Mouse (Mus musculus) liver, embryonic 11.5 days (tissue): Measurements from ENCODE around the gene Akap5. TPM values are rescaled to one million over a fixed set of nuclear protein-coding genes. Genes with fewer than 3 reads are reported as not detected.

ENCODE experiments used
- ATAC-seq: fragments of 200-750 bp; cut with Nextera tagmentation; replicated peaks from 2 replicates; pipeline ENCODE4 v1.8.0; 2017; ENCODE audit warnings: moderate number of reproducible peaks, mild to moderate bottlenecking, moderate TSS enrichment, moderate library complexity; ENCODE audit not compliant: low FRiP score
- DNase-seq: peaks from one replicate; pipeline ENCODE4 v3.0.0-alpha.2; 2017; ENCODE audit warnings: low spot score
- H3K27ac ChIP-seq: fragments of 300-500 bp; sonication (generic); 2 replicates; pipeline ENCODE4 v1.5.1; 2014; ENCODE audit warnings: mild to moderate bottlenecking, low read depth, low read length, control low read depth
- H3K27me3 ChIP-seq: fragments of 300-500 bp; sonication (generic); replicated peaks from 2 replicates; pipeline ENCODE4 v1.6.1; 2014; ENCODE audit warnings: low read length, mixed read lengths; ENCODE audit not compliant: control insufficient read depth, insufficient read depth
- H3K36me3 ChIP-seq: fragments of 300-500 bp; sonication (generic); 2 replicates; pipeline ENCODE4 v1.6.1; 2014; ENCODE audit warnings: mild to moderate bottlenecking, low read length, moderate library complexity, mixed read lengths; ENCODE audit not compliant: control insufficient read depth, insufficient read depth
- H3K4me1 ChIP-seq: fragments of 300-500 bp; sonication (generic); replicated peaks from 2 replicates; pipeline ENCODE4 v1.6.1; 2014; ENCODE audit warnings: low read length, mixed read lengths; ENCODE audit not compliant: control insufficient read depth, insufficient read depth
- H3K4me2 ChIP-seq: fragments of 300-500 bp; sonication (generic); 2 replicates; pipeline ENCODE4 v1.6.1; 2014; ENCODE audit warnings: mild to moderate bottlenecking, control low read depth, moderate library complexity
- H3K4me3 ChIP-seq: fragments of 300-500 bp; sonication (generic); 2 replicates; pipeline ENCODE4 v1.5.1; 2014; ENCODE audit warnings: low read depth, low read length, control low read depth
- H3K9ac ChIP-seq: fragments of 300-500 bp; sonication (generic); 2 replicates; pipeline ENCODE4 v1.6.1; 2014; ENCODE audit warnings: low read depth, low read length, control low read depth
- H3K9me3 ChIP-seq: fragments of 300-500 bp; sonication (generic); 2 replicates; pipeline ENCODE4 v1.6.1; 2016; ENCODE audit warnings: low read length, inconsistent platforms, mixed read lengths; ENCODE audit not compliant: control insufficient read depth
- WGBS: fragments of 180-500 bp; shearing (Covaris S2); extraction: QIAGEN DNeasy Blood & Tissue Kit; methylation state at CpG from one replicate; pipeline ENCODE4 v1.1.7; 2014; 5-methylcytosine and 5-hydroxymethylcytosine counted together
- polyA plus RNA-seq: library from polyadenylated mRNA; unstranded; fragments of >200 nt; fragmentation: Nextera tagmentation; extraction: Ambion mirVana; gene quantifications from 2 replicates; pipeline ENCODE4 v1.2.1, GENCODE M21; 2014

The Akap5 gene
- polyA plus RNA-seq, 1 experiment from 2014 or later = 2.8 TPM

DNA sequence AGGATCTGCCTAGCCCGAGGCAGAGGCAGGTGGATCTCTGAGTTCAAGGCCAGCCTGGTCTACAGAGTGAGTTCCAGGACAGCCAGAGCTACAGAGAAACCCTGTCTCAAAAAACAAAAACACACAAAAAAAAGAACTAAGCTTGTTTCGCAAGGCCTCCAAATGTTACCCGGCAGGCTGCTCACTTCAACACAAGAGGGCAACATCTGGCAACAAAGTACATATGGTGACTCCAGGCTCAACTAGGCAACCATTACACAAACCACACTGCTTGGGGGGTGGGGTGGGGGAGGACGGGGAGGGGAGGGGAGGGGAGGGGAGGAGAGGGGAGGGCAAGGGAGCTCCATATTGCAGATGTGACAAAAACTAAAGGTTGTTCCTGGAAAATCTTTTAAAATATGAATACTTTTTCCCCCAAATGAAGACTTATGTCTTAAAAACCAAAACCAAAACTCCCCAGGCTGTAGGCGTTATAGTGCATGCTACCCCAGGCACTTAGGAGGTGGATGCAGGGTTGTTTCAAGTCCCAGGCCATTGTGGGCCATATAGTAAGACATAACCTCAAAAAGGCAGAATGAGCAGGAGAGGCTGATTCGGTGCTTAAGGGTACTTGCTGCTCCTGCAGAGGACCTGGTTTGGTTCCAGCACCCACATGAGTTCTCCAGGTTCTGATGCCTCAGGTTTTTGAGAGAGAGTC lies 21.2 kb downstream of the Akap5 start:
- DNase-seq (no peak), ATAC-seq (no peak; the same call in 1 of the 2 replicates)
- Histone ChIP-seq H3K36me3 (peaks cover 9% of the 10 kb centered on the region; the same call in 1 of the 2 replicates), H3K27me3 (no peaks in the 10 kb centered on the region), H3K4me3 (no peak overlapping the region), H3K4me2 (no peak overlapping the region), H3K4me1 (no peaks in the 10 kb centered on the region), H3K27ac (no peak overlapping the region), H3K9ac (no peak overlapping the region), H3K9me3 (no peaks in the 10 kb centered on the region)
- 73% methylated on average over 5 of the region's 6 CpGs for WGBS

DNA sequence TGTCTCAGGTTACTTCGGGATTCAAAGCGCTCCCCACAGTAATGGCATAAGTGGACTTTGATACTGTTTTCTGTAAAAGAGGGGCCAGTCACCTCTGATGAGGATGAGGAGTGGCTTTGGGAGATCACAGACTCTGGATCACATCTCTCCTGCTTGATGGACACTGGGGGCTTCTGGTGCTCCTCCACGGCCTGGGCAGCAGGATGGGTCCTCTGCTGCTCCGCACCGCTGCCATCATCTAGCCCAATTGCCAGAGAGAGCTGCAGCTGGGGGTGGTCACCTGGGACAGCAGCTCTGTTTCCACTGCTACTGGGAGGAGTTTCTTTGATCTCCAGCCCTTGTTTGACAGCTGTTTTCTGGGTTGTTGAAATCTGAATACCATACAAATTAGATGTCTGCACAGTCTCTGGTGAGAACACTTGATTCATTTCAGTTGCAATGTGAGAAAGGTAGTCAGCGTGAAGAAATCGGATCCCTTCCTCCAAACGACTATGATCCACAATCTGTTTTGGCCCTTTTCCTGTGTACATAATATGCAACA lies 25.1 kb downstream of the Akap5 start:
- Histone ChIP-seq H3K9me3 (no peaks in the 10 kb centered on the region), H3K4me1 (no peaks in the 10 kb centered on the region), H3K36me3 (peaks cover 16% of the 10 kb centered on the region), H3K4me3 (no peak overlapping the region), H3K9ac (no peak overlapping the region), H3K27ac (no peak overlapping the region), H3K4me2 (no peak overlapping the region), H3K27me3 (no peaks in the 10 kb centered on the region)
- 85% methylated on average over 8 of the region's 8 CpGs for WGBS
- no peak for DNase-seq
- no peak for ATAC-seq

DNA sequence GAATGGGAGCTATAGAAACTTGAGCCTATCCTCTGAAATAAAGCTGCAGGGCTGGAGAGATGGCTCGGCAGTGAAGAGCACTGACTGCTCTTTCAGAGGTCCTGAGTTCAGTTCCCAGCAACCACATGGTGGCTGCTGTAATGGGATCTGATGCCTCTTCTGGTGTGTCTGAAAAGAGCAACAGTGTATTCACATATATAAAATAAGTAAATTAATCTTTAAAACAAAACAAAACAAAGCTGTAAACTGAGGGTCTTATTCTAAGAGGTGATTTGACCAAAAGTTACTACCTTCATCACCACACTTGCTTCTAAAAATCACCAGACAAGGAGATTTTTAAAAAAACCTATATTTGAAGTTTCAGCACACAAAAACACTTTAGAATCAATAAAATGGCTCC lies 36.2 kb downstream of the Akap5 start:
- ATAC-seq = no peak
- WGBS = 62% methylated on average over 1 of the region's 1 CpGs

DNA sequence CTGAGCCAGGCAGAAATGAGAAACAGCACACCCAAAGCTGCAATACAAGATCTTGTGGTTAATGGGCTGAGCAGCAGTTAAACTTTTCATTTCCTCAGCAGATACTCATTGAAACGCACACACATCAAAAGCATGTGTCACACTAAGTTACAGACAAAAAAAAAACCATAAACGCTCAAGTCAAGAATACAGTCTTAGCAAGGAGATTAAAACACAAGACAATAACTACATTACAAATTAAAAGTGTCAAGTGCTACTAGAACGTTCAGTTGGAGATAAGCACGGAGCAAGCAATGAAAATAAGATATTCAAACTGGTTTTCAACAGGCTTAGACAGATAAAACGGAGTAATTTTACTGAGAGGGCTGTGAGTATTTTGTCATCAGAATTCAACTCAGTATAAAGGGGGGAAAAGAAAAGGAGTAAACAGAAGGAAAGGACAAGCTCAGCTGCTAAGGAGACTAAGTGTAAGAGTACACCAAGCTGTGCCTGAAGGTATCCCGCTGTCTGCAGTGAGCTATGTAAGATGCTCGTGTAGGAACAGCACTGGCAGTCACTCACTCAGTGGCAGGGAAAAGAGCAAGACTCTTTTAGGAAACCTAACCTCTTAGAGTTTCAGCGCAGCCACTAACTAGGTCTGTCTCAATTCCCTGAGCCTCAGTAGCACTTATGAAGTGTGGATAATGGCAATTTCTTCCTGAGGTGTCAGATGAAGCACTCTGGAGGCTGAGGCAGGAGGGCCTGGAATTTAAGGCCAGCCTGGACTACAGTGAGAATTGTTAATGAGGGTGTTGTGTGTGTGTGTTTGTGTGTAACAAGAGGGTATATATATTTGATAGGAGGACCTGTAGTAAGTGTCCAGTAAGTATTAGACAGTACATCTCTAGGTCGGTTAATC lies 37.0 kb downstream of the Akap5 start:
- Histone ChIP-seq H3K27me3 (no peaks in the 10 kb centered on the region), H3K4me1 (peaks cover 25% of the 10 kb centered on the region), H3K9ac (peak overlapping the region; percentile 59), H3K36me3 (peaks cover 4% of the 10 kb centered on the region; the same call in 1 of the 2 replicates), H3K4me2 (peak overlapping the region; percentile 58), H3K9me3 (no peaks in the 10 kb centered on the region), H3K27ac (peak overlapping the region; percentile 95), H3K4me3 (peak overlapping the region; percentile 12; the same call in 1 of the 2 replicates)
- DNase-seq (no peak), ATAC-seq (peak; percentile 71)
- 38% methylated on average over 9 of the region's 9 CpGs for WGBS

More for the DNA sequence above, 36.2 kb downstream of the Akap5 start:
- no peaks in the 10 kb centered on the region for H3K9me3 ChIP-seq
- H3K27ac ChIP-seq = 0 out of 2 replicates have a peak overlapping the region, but pooled peaks have one; percentile 15
- no peak overlapping the region for H3K9ac ChIP-seq
- H3K4me3 ChIP-seq = no peak overlapping the region
- no peak for DNase-seq
- H3K4me1 ChIP-seq = peaks cover 21% of the 10 kb centered on the region
- no peak overlapping the region; the same call in 1 of the 2 replicates for H3K4me2 ChIP-seq
- no peaks in the 10 kb centered on the region for H3K27me3 ChIP-seq
- peaks cover 4% of the 10 kb centered on the region; the same call in 1 of the 2 replicates for H3K36me3 ChIP-seq

DNA sequence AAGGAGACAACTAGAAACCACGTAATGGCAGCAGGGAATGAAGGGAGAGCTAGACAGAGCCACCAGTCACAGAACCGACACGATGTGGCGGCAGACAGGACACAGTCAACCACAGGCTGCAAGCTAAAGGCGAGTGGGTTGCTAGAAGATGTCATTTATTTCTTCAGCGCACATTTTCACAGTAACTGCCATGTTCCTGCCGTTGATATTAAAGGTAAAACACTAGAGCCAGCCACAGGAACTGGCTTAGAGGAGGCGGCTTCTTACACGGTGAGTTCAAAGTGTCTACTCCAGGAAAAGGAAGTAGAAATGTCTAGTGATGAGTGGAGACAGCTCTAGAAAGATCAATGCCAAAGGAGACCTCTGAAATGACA lies 37.6 kb downstream of the Akap5 start:
- ATAC-seq = peak; percentile 30; the same call in 1 of the 2 replicates
- H3K9me3 ChIP-seq = no peaks in the 10 kb centered on the region
- no peak for DNase-seq
- WGBS = 46% methylated on average over 9 of the region's 9 CpGs
- peak overlapping the region; percentile 95 for H3K27ac ChIP-seq
- peaks cover 29% of the 10 kb centered on the region for H3K4me1 ChIP-seq
- H3K27me3 ChIP-seq = no peaks in the 10 kb centered on the region
- H3K4me2 ChIP-seq = peak overlapping the region; percentile 58
- H3K4me3 ChIP-seq = no peak overlapping the region
- H3K9ac ChIP-seq = peak overlapping the region; percentile 59
- peaks cover 4% of the 10 kb centered on the region; the same call in 1 of the 2 replicates for H3K36me3 ChIP-seq

DNA sequence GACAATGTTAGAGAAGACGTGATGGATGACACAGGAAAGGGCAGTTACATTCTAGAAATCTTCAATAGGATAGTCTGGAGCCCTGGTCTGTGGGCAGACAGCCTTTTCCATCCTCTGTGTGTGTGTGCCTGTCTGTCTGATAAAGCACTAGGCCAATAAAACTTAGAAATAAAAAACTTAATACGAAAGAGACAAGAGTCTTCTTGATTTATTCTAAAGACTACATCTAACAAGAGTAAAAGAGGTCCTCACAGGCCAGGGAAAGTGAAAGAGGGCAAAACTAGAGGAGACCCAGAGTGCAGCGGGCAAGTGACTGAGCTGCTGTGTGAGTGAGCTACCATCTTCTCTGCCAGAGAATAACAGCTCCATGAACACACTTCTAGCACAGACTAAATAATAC lies 41.6 kb downstream of the Akap5 start:
- Histone ChIP-seq H3K36me3 (no peaks in the 10 kb centered on the region), H3K27me3 (no peaks in the 10 kb centered on the region), H3K4me3 (no peak overlapping the region), H3K9me3 (no peaks in the 10 kb centered on the region), H3K4me2 (0 out of 2 replicates have a peak overlapping the region, but pooled peaks have one; percentile 6), H3K27ac (no peak overlapping the region; the same call in 1 of the 2 replicates), H3K4me1 (peaks cover 39% of the 10 kb centered on the region), H3K9ac (no peak overlapping the region)
- DNase-seq (no peak), ATAC-seq (no peak)
- 80% methylated on average over 3 of the region's 3 CpGs for WGBS

DNA sequence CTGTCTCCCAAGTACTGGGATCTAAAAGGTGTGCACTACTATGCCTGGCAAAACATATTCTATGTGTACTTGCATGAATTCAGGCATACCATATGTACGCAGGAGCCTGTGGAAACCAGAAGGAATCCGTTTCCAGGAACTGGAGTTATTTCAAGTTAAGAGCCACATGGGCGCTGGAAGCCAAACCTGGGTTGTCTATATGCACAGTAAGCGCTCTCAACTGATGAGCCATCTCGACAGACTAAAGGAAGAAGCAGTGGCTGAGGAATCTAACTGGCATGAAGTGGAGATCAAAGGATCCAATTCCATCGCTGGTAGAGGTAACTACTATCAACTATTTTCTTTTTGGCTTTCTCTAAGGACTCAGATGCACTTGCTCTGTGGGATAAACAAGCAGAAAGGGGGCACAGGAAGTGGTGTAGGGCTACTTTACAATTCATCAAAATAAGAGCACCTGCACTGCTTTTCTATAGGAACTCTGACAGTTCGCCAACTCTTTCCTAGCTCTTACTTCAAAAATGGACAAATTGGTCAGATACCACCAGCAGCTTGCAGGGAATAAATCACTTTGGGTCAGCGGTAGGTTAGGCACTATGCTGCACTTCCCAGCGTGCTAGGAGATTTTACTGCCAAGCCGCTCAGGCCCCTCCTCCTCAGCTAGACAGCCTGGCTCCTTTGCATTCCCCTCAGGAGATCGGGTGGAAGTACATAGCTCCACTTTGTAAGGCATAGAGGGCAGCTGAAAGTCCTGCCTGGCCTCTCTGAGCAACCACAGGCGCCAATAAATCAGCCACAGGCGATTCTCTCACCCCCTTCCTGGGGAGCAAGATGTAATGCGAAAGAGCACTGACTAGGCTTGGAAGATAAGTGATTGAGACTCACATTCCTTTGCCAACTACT lies 42.7 kb downstream of the Akap5 start:
- Histone ChIP-seq H3K9ac (peak overlapping the region; percentile 99), H3K4me3 (peak overlapping the region; percentile 91), H3K9me3 (no peaks in the 10 kb centered on the region), H3K4me1 (peaks cover 33% of the 10 kb centered on the region), H3K27ac (peak overlapping the region; percentile 100), H3K4me2 (peak overlapping the region; percentile 82), H3K27me3 (no peaks in the 10 kb centered on the region), H3K36me3 (no peaks in the 10 kb centered on the region)
- 23% methylated on average over 14 of the region's 14 CpGs for WGBS
- no peak for ATAC-seq
- DNase-seq = no peak
